Mouse (Mus musculus) ES-E14 (cell line): ENCODE measurements at regions not wholly inside any gene's neighbourhood (a gene's known extent, or its start where the extent isn't known, plus 50 kb on each side); places are given as distances from the start of the nearest gene placed in this dataset.

Experiments
- CHD2 ChIP-seq: IDR thresholded peaks from 2 replicates; pipeline ENCODE4 v1.6.1; 2014; ENCODE audit warnings: mild to moderate bottlenecking, low read depth, low read length, inconsistent platforms
- HCFC1 ChIP-seq: IDR thresholded peaks from 2 replicates; pipeline ENCODE4 v1.6.1; 2012; ENCODE audit warnings: low read length, inconsistent platforms, borderline replicate concordance; ENCODE audit not compliant: insufficient read depth
- MAFK ChIP-seq: IDR thresholded peaks from 2 replicates; pipeline ENCODE4 v1.6.1; 2014; ENCODE audit warnings: mild to moderate bottlenecking, low read depth, low read length, inconsistent platforms; ENCODE audit not compliant: insufficient read depth
- ZC3H11A ChIP-seq: IDR thresholded peaks from 2 replicates; pipeline ENCODE4 v1.6.1; 2012; ENCODE audit warnings: low read depth, mild to moderate bottlenecking, inconsistent platforms, low read length, borderline replicate concordance
- ZNF384 ChIP-seq: IDR thresholded peaks from 2 replicates; pipeline ENCODE4 v1.6.1; 2012; ENCODE audit warnings: low read depth, low read length, inconsistent platforms

DNA sequence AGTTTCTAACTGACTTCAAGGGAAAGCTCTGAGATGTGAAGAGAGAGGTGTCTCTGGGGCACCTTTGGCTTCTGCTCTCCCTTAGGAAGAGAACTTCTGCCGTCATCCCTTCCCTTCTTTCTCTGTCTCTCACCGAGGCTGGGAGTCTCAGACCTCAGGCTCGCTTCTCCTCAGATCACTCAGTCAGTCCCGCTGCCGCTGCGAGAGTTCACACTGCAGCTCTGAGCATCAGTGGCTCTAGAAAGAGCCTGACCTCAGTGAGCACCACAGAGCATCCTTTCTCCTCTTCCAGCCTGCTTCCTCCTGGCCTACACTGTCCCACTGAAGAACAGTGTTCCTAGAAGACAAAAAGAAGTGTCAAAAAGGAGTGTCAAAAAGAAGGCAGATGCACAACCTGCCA lies 316.6 kb downstream of the Cd83 start:
- TF ChIP-seq ZC3H11A (no peak), MAFK (no peak), HCFC1 (no peak), ZNF384 (no peak), CHD2 (no peak)
